Mouse (Mus musculus) ES-Bruce4 (cell line): ENCODE measurements around the gene Pakap.

Experiments
- CTCF ChIP-seq: IDR thresholded peaks from one replicate; pipeline ENCODE4 v1.8.1; 2011; ENCODE audit warnings: low read depth, low read length
- EP300 ChIP-seq: IDR thresholded peaks from 2 replicates; pipeline ENCODE4 v1.6.1; 2011; ENCODE audit warnings: low read depth, low read length; ENCODE audit not compliant: insufficient read depth
- POLR2A ChIP-seq: IDR thresholded peaks from one replicate; pipeline ENCODE4 v1.8.1; 2011; ENCODE audit warnings: low read length; ENCODE audit not compliant: insufficient read depth

GRCm38 (mm10) chr4:57755085-57755484, 187.1 kb downstream of the Pakap start:
- TF ChIP-seq POLR2A: no peak
- no peak for TF ChIP-seq CTCF
- no peak for TF ChIP-seq EP300
